Mouse (Mus musculus): ENCODE results near the gene Acss2.
"Not testable (repeated sequence)": the region's sequence is repeated elsewhere in the genome, so short reads cannot be mapped to it uniquely, and the experiment has no call there.

Acss2 gene

GRCm38 (mm10) chr2:155538463-155539057 lies 20.8 kb downstream of the Acss2 start:
- DNase-seq: not testable (repeated sequence)

- DNase-seq: no peak
These were observed 21.9 kb downstream of the Acss2 start for GRCm38 (mm10) chr2:155539696-155540095.

- DNase-seq: peak; percentile 33 to 53
These were observed 23.2 kb downstream of the Acss2 start for GRCm38 (mm10) chr2:155540822-155541458.

GRCm38 (mm10) chr2:155546955-155547354 lies 29.2 kb downstream of the Acss2 start:
- no peak for DNase-seq

- no peak for DNase-seq
These were observed 34.6 kb downstream of the Acss2 start for GRCm38 (mm10) chr2:155552336-155552735.

GRCm38 (mm10) chr2:155552949-155553354 lies 35.2 kb downstream of the Acss2 start:
- DNase-seq: no peak

- DNase-seq: no peak
These were observed 36.8 kb downstream of the Acss2 start for GRCm38 (mm10) chr2:155554426-155554985.

- DNase-seq: no peak
These were observed 44.5 kb downstream of the Acss2 start for GRCm38 (mm10) chr2:155562209-155562608.

GRCm38 (mm10) chr2:155562934-155563333 lies 45.2 kb downstream of the Acss2 start:
- no peak for DNase-seq

- DNase-seq: no peak
These were observed 50.0 kb downstream of the Acss2 start for GRCm38 (mm10) chr2:155567751-155568150.

- DNase-seq: no peak
These were observed 51.6 kb downstream of the Acss2 start for GRCm38 (mm10) chr2:155569223-155569807.

GRCm38 (mm10) chr2:155573001-155573400 lies 55.3 kb downstream of the Acss2 start:
- DNase-seq: no peak

- no peak for DNase-seq
These were observed 56.2 kb downstream of the Acss2 start for GRCm38 (mm10) chr2:155573996-155574395.

- DNase-seq: peak; percentile 94 to 95
These were observed 57.0 kb downstream of the Acss2 start for GRCm38 (mm10) chr2:155574700-155575099.

GRCm38 (mm10) chr2:155576656-155577055 lies 58.9 kb downstream of the Acss2 start:
- DNase-seq: no peak

- no peak for DNase-seq
These were observed 62.6 kb downstream of the Acss2 start for GRCm38 (mm10) chr2:155580331-155580730.

- no peak for DNase-seq
These were observed 64.7 kb downstream of the Acss2 start for GRCm38 (mm10) chr2:155582384-155582995.

GRCm38 (mm10) chr2:155582996-155583395 lies 65.2 kb downstream of the Acss2 start:
- no peak for DNase-seq

GRCm38 (mm10) chr2:155583927-155584530 lies 66.3 kb downstream of the Acss2 start:
- DNase-seq: peak; percentile 84 to 88

GRCm38 (mm10) chr2:155585082-155585481 lies 67.3 kb downstream of the Acss2 start:
- no peak for DNase-seq

- no peak for DNase-seq
These were observed 67.7 kb downstream of the Acss2 start for GRCm38 (mm10) chr2:155585486-155585885.

- no peak for DNase-seq
These were observed 70.4 kb downstream of the Acss2 start for GRCm38 (mm10) chr2:155588136-155588535.

- no peak for DNase-seq
These were observed 71.8 kb downstream of the Acss2 start for GRCm38 (mm10) chr2:155589521-155589920.
